Mouse (Mus musculus) splenic B cell, adult 2 months (primary cell): ENCODE data around the gene Lipo1.
"Not testable (repeated sequence)": the region's sequence is repeated elsewhere in the genome, so short reads cannot be mapped to it uniquely, and the experiment has no call there.

ENCODE experiments used
- DNase-seq: peaks from one replicate; pipeline ENCODE4 v3.0.0-alpha.2; 2011; ENCODE audit warnings: low read depth, low spot score
- H3K27me3 ChIP-seq: 2 replicates; pipeline ENCODE4 v1.6.1; 2012; ENCODE audit warnings: mild to moderate bottlenecking, low read length, moderate library complexity, mixed read lengths; ENCODE audit not compliant: control insufficient read depth, poor library complexity, insufficient read depth, severe bottlenecking
- H3K36me3 ChIP-seq: 2 replicates; pipeline ENCODE4 v1.6.1; 2012; ENCODE audit warnings: mild to moderate bottlenecking, low read length, moderate library complexity, mixed read lengths; ENCODE audit not compliant: control insufficient read depth, poor library complexity, insufficient read depth, severe bottlenecking

The Lipo1 gene

GRCm38 (mm10) chr19:33787359-33787758 lies at the start of gene Lipo1:
Gene Lipo1 (minus strand): TSS chr19:33787459.
- not testable (repeated sequence) for H3K27me3 ChIP-seq, H3K36me3 ChIP-seq, DNase-seq

GRCm38 (mm10) chr19:33786576-33787277 lies 532 bp downstream of the Lipo1 start:
- H3K27me3 ChIP-seq = no peaks in the 10 kb centered on the region
- DNase-seq = no peak
- no peaks in the 10 kb centered on the region for H3K36me3 ChIP-seq

GRCm38 (mm10) chr19:33761287-33762086 lies 25.8 kb downstream of the Lipo1 start, which contains the start of gene Lipo3:
Gene Lipo3 (minus strand): TSS chr19:33761951.
- not testable (repeated sequence) for H3K27me3 ChIP-seq

GRCm38 (mm10) chr19:33751259-33751658 lies 36.0 kb downstream of the Lipo1 start, which contains the start of gene Lipo2:
Gene Lipo2 (minus strand): TSS chr19:33751359.
- DNase-seq, H3K36me3 ChIP-seq, H3K27me3 ChIP-seq: not testable (repeated sequence)

More at GRCm38 (mm10) chr19:33761287-33762086, 25.8 kb downstream of the Lipo1 start, which contains the start of gene Lipo3:
- H3K36me3 ChIP-seq, DNase-seq: not testable (repeated sequence)
